Mouse (Mus musculus) right cerebral cortex, postnatal 10 days (tissue): ENCODE data around the gene Plod2.

Experiments
- DNase-seq, 2 experiments: peaks; one replicate each; pipeline ENCODE4 v3.0.0; 2021; ENCODE audit warnings: low spot score in 2 of 2

The Plod2 gene

GRCm38 (mm10) chr9:92601551-92601950 is 59.5 kb downstream of the Plod2 start:
- DNase-seq = no peak

- DNase-seq = no peak
Measured at GRCm38 (mm10) chr9:92603541-92603940, 61.5 kb downstream of the Plod2 start.

- peak; percentile 69 to 78 for DNase-seq
Measured at GRCm38 (mm10) chr9:92610628-92611267, 68.7 kb downstream of the Plod2 start.

GRCm38 (mm10) chr9:92612641-92613040 is 70.6 kb downstream of the Plod2 start:
- no peak for DNase-seq

DNA sequence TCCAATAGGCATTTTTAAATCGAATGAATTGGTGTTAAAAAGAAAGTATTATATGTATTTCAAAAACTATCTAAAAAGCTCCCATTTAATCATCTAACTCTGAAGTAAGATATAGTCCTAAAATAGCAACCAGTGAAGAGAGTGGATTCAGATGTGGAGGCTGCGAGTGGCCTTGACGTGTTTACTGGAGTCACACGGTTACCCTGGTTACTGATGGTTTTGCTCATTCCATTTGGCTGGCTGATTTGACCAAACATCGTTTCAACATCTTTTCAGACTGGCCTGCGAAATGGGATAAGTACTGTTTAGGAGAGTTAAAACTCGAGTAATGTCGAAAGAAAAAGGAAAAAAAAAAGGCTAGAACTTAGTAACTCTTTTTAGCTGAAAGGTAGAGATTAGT is 71.2 kb downstream of the Plod2 start:
- DNase-seq = no peak

- no peak for DNase-seq
Measured at GRCm38 (mm10) chr9:92616418-92616817, 74.4 kb downstream of the Plod2 start.

GRCm38 (mm10) chr9:92617376-92617775 is 75.4 kb downstream of the Plod2 start:
- DNase-seq = no peak

DNA sequence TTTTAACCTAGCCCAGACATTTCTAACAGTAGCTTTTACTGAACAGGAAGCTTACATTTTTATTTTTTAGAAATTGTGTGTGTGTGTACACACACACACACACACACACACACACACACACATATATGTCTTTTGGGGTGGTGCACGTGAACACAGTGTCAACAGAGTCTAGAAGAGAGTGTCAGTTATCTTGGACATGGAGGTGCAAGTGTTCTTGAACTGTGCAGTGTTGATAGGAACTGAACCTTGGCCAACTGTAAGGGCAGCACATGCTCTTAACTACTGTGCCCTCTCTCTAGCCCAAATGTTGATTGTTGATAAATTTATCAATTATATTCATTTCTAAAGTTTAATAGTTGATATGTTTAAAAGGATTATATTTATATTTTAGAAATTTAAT is 78.1 kb downstream of the Plod2 start:
- no peak for DNase-seq

GRCm38 (mm10) chr9:92621246-92621645 is 79.2 kb downstream of the Plod2 start:
- no peak for DNase-seq

GRCm38 (mm10) chr9:92621878-92622282 is 79.9 kb downstream of the Plod2 start:
- DNase-seq = no peak

GRCm38 (mm10) chr9:92634792-92635191 is 92.8 kb downstream of the Plod2 start:
- no peak for DNase-seq

GRCm38 (mm10) chr9:92639200-92639897 is 97.3 kb downstream of the Plod2 start:
- DNase-seq = peak in 1 of 2 experiments; percentile 23

- no peak for DNase-seq
Measured at GRCm38 (mm10) chr9:92641717-92642116, 99.7 kb downstream of the Plod2 start.
